Mouse (Mus musculus) hindbrain, embryonic 15.5 days (tissue): ENCODE measurements at regions not wholly inside any gene's neighbourhood (a gene's known extent, or its start where the extent isn't known, plus 50 kb on each side); places are given as distances from the start of the nearest gene placed in this dataset.

Experiments
- ATAC-seq: fragments of 200-750 bp; cut with Nextera tagmentation; 2 replicates; pipeline ENCODE4 v1.8.0; 2017; ENCODE audit warnings: low read depth, moderate number of reproducible peaks, moderate TSS enrichment; ENCODE audit not compliant: low FRiP score
- H3K27ac ChIP-seq: fragments of 300-500 bp; sonication (generic); replicated peaks from 2 replicates; pipeline ENCODE4 v1.5.1; 2015; ENCODE audit warnings: mild to moderate bottlenecking, inconsistent platforms
- H3K27me3 ChIP-seq: fragments of 300-500 bp; sonication (generic); 2 replicates; pipeline ENCODE4 v1.6.1; 2015; ENCODE audit warnings: control low read depth, inconsistent platforms
- H3K36me3 ChIP-seq: fragments of 300-500 bp; sonication (generic); 2 replicates; pipeline ENCODE4 v1.6.1; 2015; ENCODE audit warnings: control low read depth, inconsistent platforms
- H3K4me1 ChIP-seq: fragments of 300-500 bp; sonication (generic); replicated peaks from 2 replicates; pipeline ENCODE4 v1.6.1; 2015; ENCODE audit warnings: control low read depth, inconsistent platforms
- H3K4me2 ChIP-seq: fragments of 300-500 bp; sonication (generic); 2 replicates; pipeline ENCODE4 v1.6.1; 2015; ENCODE audit warnings: moderate library complexity, mild to moderate bottlenecking, inconsistent platforms
- H3K4me3 ChIP-seq: fragments of 300-500 bp; sonication (generic); 2 replicates; pipeline ENCODE4 v1.5.1; 2015; ENCODE audit warnings: mild to moderate bottlenecking, inconsistent platforms
- H3K9ac ChIP-seq: fragments of 300-500 bp; sonication (generic); 2 replicates; pipeline ENCODE4 v1.6.1; 2015; ENCODE audit warnings: inconsistent platforms
- H3K9me3 ChIP-seq: fragments of 300-500 bp; sonication (generic); 2 replicates; pipeline ENCODE4 v1.6.1; 2016; ENCODE audit warnings: control low read depth, inconsistent platforms
- WGBS: fragments of 180-500 bp; shearing (Covaris S2); methylation state at CpG from one replicate; pipeline ENCODE4 v1.1.7; 2015; 5-methylcytosine and 5-hydroxymethylcytosine counted together

- Histone ChIP-seq H3K9me3 (peaks cover 5% of the 10 kb centered on the region; the same call in 1 of the 2 replicates), H3K4me3 (no peak overlapping the region), H3K4me1 (no peaks in the 10 kb centered on the region), H3K27me3 (no peaks in the 10 kb centered on the region), H3K4me2 (no peak overlapping the region), H3K9ac (no peak overlapping the region), H3K27ac (no peak overlapping the region), H3K36me3 (no peaks in the 10 kb centered on the region)
- ATAC-seq: no peak
- WGBS: 92% methylated on average over 5 of the region's 5 CpGs
Observed at GRCm38 (mm10) chr17:70942478-70942877, 60.0 kb upstream of the Myom1 start.

- 96% methylated on average over 1 of the region's 1 CpGs for whole genome bisulfite sequencing
Observed at GRCm38 (mm10) chr17:70934258-70934657, 68.2 kb upstream of the Myom1 start.

GRCm38 (mm10) chr17:70933122-70934050, 69.0 kb upstream of the Myom1 start:
- H3K4me1 ChIP-seq: no peaks in the 10 kb centered on the region
- no peak for ATAC-seq
- no peak overlapping the region for H3K9ac ChIP-seq
- no peak overlapping the region for H3K27ac ChIP-seq
- no peak overlapping the region for H3K4me2 ChIP-seq
- no peaks in the 10 kb centered on the region for H3K9me3 ChIP-seq
- no peaks in the 10 kb centered on the region for H3K27me3 ChIP-seq
- WGBS: 72% methylated on average over 4 of the region's 4 CpGs
- no peak overlapping the region for H3K4me3 ChIP-seq
- H3K36me3 ChIP-seq: no peaks in the 10 kb centered on the region

More at GRCm38 (mm10) chr17:70934258-70934657, 68.2 kb upstream of the Myom1 start:
- no peak overlapping the region for H3K27ac ChIP-seq
- no peak overlapping the region for H3K4me2 ChIP-seq
- no peak overlapping the region for H3K9ac ChIP-seq
- H3K4me1 ChIP-seq: no peaks in the 10 kb centered on the region
- ATAC-seq: no peak
- H3K9me3 ChIP-seq: no peaks in the 10 kb centered on the region
- no peaks in the 10 kb centered on the region for H3K27me3 ChIP-seq
- no peaks in the 10 kb centered on the region for H3K36me3 ChIP-seq
- H3K4me3 ChIP-seq: no peak overlapping the region

GRCm38 (mm10) chr17:70932565-70932964, 69.9 kb upstream of the Myom1 start:
- Histone ChIP-seq H3K36me3 (no peaks in the 10 kb centered on the region), H3K4me3 (no peak overlapping the region), H3K4me1 (no peaks in the 10 kb centered on the region), H3K27ac (no peak overlapping the region), H3K27me3 (no peaks in the 10 kb centered on the region), H3K9me3 (no peaks in the 10 kb centered on the region), H3K9ac (no peak overlapping the region), H3K4me2 (no peak overlapping the region)
- no peak for ATAC-seq

- ATAC-seq: no peak
- Histone ChIP-seq H3K36me3 (no peaks in the 10 kb centered on the region), H3K4me3 (no peak overlapping the region), H3K4me2 (no peak overlapping the region), H3K27ac (no peak overlapping the region), H3K9ac (no peak overlapping the region), H3K4me1 (no peaks in the 10 kb centered on the region), H3K27me3 (no peaks in the 10 kb centered on the region), H3K9me3 (no peaks in the 10 kb centered on the region)
- 94% methylated on average over 9 of the region's 9 CpGs for WGBS
Observed at GRCm38 (mm10) chr17:70930600-70930999, 71.8 kb upstream of the Myom1 start.

GRCm38 (mm10) chr17:70929582-70929981, 72.9 kb upstream of the Myom1 start:
- Histone ChIP-seq H3K9ac (no peak overlapping the region), H3K36me3 (no peaks in the 10 kb centered on the region), H3K4me3 (no peak overlapping the region), H3K4me1 (no peaks in the 10 kb centered on the region), H3K4me2 (no peak overlapping the region), H3K27ac (no peak overlapping the region), H3K27me3 (no peaks in the 10 kb centered on the region), H3K9me3 (no peaks in the 10 kb centered on the region)
- WGBS: 79% methylated on average over 1 of the region's 1 CpGs
- ATAC-seq: no peak

- H3K4me1 ChIP-seq: no peaks in the 10 kb centered on the region
- no peak overlapping the region for H3K9ac ChIP-seq
- no peak for ATAC-seq
- H3K4me3 ChIP-seq: no peak overlapping the region
- H3K27ac ChIP-seq: no peak overlapping the region
- no peak overlapping the region for H3K4me2 ChIP-seq
- 87% methylated on average over 8 of the region's 8 CpGs for WGBS
- H3K36me3 ChIP-seq: no peaks in the 10 kb centered on the region
- no peaks in the 10 kb centered on the region for H3K27me3 ChIP-seq
- no peaks in the 10 kb centered on the region for H3K9me3 ChIP-seq
Observed at GRCm38 (mm10) chr17:70924565-70925220, 71.3 kb upstream of the Tgif1 start.

- H3K4me1 ChIP-seq: peaks cover 6% of the 10 kb centered on the region; the same call in 1 of the 2 replicates
- no peak overlapping the region for H3K27ac ChIP-seq
- no peak overlapping the region for H3K4me3 ChIP-seq
- no peak overlapping the region for H3K9ac ChIP-seq
- H3K36me3 ChIP-seq: no peaks in the 10 kb centered on the region
- no peak overlapping the region for H3K4me2 ChIP-seq
- no peaks in the 10 kb centered on the region for H3K9me3 ChIP-seq
- 79% methylated on average over 13 of the region's 13 CpGs for WGBS
- no peaks in the 10 kb centered on the region for H3K27me3 ChIP-seq
- no peak for ATAC-seq
Observed at GRCm38 (mm10) chr17:70921681-70922080, 68.3 kb upstream of the Tgif1 start.

- H3K9ac ChIP-seq: no peak overlapping the region
- ATAC-seq: no peak
- H3K36me3 ChIP-seq: no peaks in the 10 kb centered on the region
- no peak overlapping the region for H3K27ac ChIP-seq
- no peaks in the 10 kb centered on the region for H3K27me3 ChIP-seq
- H3K9me3 ChIP-seq: no peaks in the 10 kb centered on the region
- H3K4me1 ChIP-seq: peaks cover 6% of the 10 kb centered on the region; the same call in 1 of the 2 replicates
- H3K4me3 ChIP-seq: no peak overlapping the region
- H3K4me2 ChIP-seq: no peak overlapping the region
Observed at GRCm38 (mm10) chr17:70920181-70920580, 66.8 kb upstream of the Tgif1 start.

- Histone ChIP-seq H3K4me2 (0 out of 2 replicates have a peak overlapping the region, but pooled peaks have one; percentile 13), H3K9ac (no peak overlapping the region), H3K9me3 (no peaks in the 10 kb centered on the region), H3K4me3 (no peak overlapping the region), H3K4me1 (peaks cover 6% of the 10 kb centered on the region; the same call in 1 of the 2 replicates), H3K36me3 (no peaks in the 10 kb centered on the region), H3K27ac (no peak overlapping the region), H3K27me3 (no peaks in the 10 kb centered on the region)
- 54% methylated on average over 19 of the region's 19 CpGs for WGBS
- no peak for ATAC-seq
Observed at GRCm38 (mm10) chr17:70917183-70917935, 64.0 kb upstream of the Tgif1 start.

GRCm38 (mm10) chr17:70916089-70916750, 62.9 kb upstream of the Tgif1 start:
- no peak for ATAC-seq
- Histone ChIP-seq H3K9me3 (no peaks in the 10 kb centered on the region), H3K27me3 (no peaks in the 10 kb centered on the region), H3K27ac (no peak overlapping the region), H3K9ac (no peak overlapping the region), H3K4me3 (no peak overlapping the region), H3K36me3 (no peaks in the 10 kb centered on the region), H3K4me1 (peaks cover 6% of the 10 kb centered on the region; the same call in 1 of the 2 replicates), H3K4me2 (no peak overlapping the region)
- 56% methylated on average over 12 of the region's 12 CpGs for WGBS
